9 mouse cellular contexts compared by ENCODE assay signal in genomic region chr3:141549661-141550060, GRCm38 (mm10).
DNase-seq lines count a peak whose midpoint lies in the region; ATAC-seq lines count a peak whose summit lies in the region.
"Had no signal": no experiment of that assay in that cellular context is flagged by ENCODE, and none has a peak within 500 bp of the region (broad histone marks: within the 10 kb centered on the region; RNA-seq: fewer than 3 reads in every experiment).

No protein-coding gene starts in this region.

- H3K27me3 ChIP-seq in heart, embryonic 13.5 days (replicated peaks) = no peaks in the 10 kb centered on the region
- H3K27me3 ChIP-seq in forebrain, embryonic 15.5 days = no peaks in the 10 kb centered on the region

- intact Hi-C loops in left cerebral cortex, postnatal 36 days (cut with DNase I) = no loop called here
- intact Hi-C loops in heart, postnatal 10 days (cut with DNase I) = no loop called here

- H3K27ac ChIP-seq in heart, embryonic 13.5 days (replicated peaks) = peak overlapping the region; percentile 39
- H3K27ac ChIP-seq in forebrain, embryonic 15.5 days (replicated peaks) = no peak overlapping the region

- ATAC-seq in heart, embryonic 13.5 days (ENCODE audit: extremely low read depth, insufficient number of reproducible peaks, low FRiP score, low TSS enrichment) = no peak
- ATAC-seq in forebrain, embryonic 15.5 days (replicated peaks) = 0 out of 2 replicates have a peak, but pooled peaks have one; percentile 16
- no peak for ATAC-seq in megakaryocyte progenitor cell, adult 5-6 weeks (replicated peaks; ENCODE audit: poor library complexity)

- no peak overlapping the region for H3K9ac ChIP-seq in heart, embryonic 13.5 days
- H3K9ac ChIP-seq in forebrain, embryonic 15.5 days (replicated peaks) = no peak overlapping the region

- WGBS in heart, embryonic 13.5 days = 27% methylated on average over 3 of the region's 3 CpGs
- WGBS in forebrain, embryonic 15.5 days = 22% methylated on average over 3 of the region's 3 CpGs

- H3K36me3 ChIP-seq in heart, embryonic 13.5 days = no peaks in the 10 kb centered on the region
- H3K36me3 ChIP-seq in forebrain, embryonic 15.5 days = no peaks in the 10 kb centered on the region

- H3K4me3 ChIP-seq in heart, embryonic 13.5 days = no peak overlapping the region
- H3K4me3 ChIP-seq in forebrain, embryonic 15.5 days = no peak overlapping the region

- no peak for DNase-seq in heart, adult 11 months
- DNase-seq in MN1 (ENCODE audit: low spot score) = peak; percentile 15
- peak; percentile 49 to 64 for DNase-seq in cerebellum, adult 18-20 months
- DNase-seq in left cerebral cortex, postnatal 36 days (ENCODE audit: low spot score in 2 of 2) = no peak
- DNase-seq in heart, postnatal 10 days = no peak
- DNase-seq: heart, postnatal 14 days had no signal

- no peaks in the 10 kb centered on the region for H3K9me3 ChIP-seq in heart, embryonic 13.5 days
- H3K9me3 ChIP-seq in forebrain, embryonic 15.5 days = no peaks in the 10 kb centered on the region

- H3K4me2 ChIP-seq in heart, embryonic 13.5 days = no peak overlapping the region
- H3K4me2 ChIP-seq in forebrain, embryonic 15.5 days (replicated peaks) = no peak overlapping the region

- H3K4me1 ChIP-seq in heart, embryonic 13.5 days = peaks cover 20% of the 10 kb centered on the region
- no peaks in the 10 kb centered on the region for H3K4me1 ChIP-seq in forebrain, embryonic 15.5 days

Comparison
In these comparisons a context has a peak if more than half of its experiments do, and no peak if none do; other contexts are left out.
1. DNase-seq: peak in MN1 (single experiment) and cerebellum, adult 18-20 months (2 of 2); none in heart, adult 11 months (single experiment), left cerebral cortex, postnatal 36 days (0 of 2) and heart, postnatal 10 days (0 of 2).